Mouse (Mus musculus) lung, adult 18-20 months (tissue): Measurements from ENCODE around the gene Alkbh5.
A peak's percentile ranks its signal among the peaks of the same experiment; 100 is the strongest.
"Not testable (repeated sequence)": the region's sequence is repeated elsewhere in the genome, so short reads cannot be mapped to it uniquely, and the experiment has no call there.

Experiments used
- DNase-seq, 2 experiments: peaks; one replicate each; pipeline ENCODE4 v3.0.0; 2022; ENCODE audit warnings: mixed read lengths in 2 of 2

The Alkbh5 gene

DNA sequence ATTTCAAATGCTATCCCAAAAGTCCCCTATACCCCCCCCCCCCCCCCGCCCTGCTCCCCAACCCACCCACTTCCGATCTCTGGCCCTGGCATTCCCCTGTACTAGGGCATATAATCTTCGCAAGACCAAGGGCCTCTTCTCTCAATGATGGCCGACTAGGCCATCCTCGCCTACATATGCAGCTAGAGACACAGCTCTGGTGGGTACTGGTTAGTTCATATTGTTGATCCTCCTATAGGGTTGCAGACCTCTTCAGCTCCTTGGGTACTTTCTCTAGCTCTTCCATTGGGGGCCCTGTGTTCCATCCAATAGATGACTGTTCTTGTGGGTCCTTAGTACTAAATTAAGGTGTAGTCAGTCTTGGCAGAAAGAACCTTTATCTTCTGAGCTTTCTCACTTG is 7.0 kb downstream of the Alkbh5 start:
- not testable (repeated sequence) for DNase-seq

DNA sequence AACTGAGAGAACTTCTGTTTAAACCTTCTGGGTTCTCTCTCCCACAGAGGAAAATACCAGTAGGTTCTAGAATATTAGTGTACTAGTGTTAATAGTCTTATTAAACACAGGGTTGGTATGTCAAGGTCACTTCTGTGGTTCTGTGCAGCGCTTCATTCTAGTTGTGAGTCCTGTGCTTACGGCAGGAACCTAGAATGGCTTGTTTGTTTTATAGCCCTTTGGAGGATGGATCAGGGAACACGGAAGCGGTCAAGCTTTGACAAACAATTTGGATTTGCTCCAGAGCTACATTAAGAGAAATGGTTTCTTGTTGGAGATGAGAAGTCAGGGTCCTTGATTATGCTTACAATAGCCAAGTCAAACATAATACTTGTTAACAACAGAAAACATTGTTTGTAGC is 9.3 kb downstream of the Alkbh5 start:
- DNase-seq: peak in 1 of 2 experiments; percentile 18

DNA sequence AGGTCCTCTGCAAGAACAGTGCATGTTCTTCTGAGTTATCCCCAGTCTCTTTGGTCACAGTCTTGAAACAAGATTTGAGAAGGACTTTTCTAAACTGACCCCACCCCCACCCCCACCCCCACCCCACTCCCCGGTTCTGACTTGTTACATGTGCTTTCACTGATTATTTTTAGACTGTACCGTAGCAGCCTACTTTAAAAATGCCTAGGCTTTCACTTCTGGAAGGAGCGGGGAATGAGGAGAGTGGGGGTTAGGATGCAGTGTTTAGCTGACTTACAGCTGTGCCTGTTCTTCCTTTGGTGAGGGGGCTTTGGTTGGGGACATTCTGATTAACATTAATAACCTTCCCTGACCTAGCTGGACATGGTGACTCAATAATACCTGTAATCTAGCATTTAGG is 11.9 kb downstream of the Alkbh5 start:
- DNase-seq: no peak

DNA sequence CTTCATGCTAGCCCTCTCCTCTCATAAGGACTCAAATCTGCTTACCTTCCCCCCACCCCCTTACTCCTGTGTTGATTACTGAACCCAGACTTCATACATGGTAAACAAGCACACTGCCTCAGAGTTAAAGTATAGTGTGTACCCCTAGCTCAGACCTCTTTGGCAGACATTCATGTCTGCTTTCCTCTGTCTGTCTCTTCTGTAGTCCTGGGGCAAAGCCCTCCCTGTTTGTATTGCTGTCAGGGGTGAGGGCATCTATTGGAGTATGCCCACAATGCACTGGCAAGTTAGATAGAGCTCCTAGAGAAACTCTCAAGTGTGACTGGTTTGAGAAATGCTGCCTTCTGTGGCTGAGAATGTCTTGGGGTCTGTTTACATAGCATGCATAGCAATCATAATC is 16.9 kb downstream of the Alkbh5 start:
- DNase-seq: no peak

DNA sequence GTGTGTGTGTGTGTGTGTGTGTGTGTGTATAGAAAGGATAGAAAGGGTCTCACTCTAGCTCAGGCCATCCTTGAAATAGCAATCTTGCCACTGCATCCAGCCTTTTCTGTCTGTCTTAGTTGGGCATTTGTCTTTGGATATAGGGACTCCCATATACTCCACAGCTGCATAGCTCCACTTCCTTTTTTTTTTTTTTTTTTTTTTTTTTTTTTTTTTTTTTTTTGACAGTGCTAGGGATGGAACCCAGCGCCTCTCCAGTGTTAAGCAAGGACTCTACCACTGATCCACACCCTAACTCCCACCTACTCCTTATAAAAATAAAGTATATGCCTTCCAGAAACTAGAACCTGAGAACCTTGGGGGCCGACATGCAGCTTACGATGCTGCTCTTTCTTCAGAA is 21.5 kb downstream of the Alkbh5 start:
- DNase-seq: no peak

DNA sequence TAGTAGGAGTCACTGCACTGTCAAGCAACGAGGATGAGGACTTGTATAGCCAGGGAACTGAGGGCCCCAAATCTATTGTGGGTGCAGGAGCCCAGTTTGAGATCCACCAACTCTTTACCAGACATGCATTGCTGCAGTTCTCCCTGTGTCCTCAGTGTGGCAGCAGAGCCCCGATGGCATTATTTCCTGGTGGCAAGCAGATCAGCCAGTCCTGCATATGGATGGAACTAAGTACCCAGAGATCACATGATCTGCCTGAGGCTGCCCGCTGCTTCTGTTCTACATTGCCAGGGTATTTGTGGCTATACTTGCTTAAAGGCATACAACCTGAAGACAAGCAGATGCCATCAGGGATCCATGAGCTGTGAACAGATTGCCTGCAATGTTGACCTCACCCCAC is 23.2 kb downstream of the Alkbh5 start:
- peak; percentile 58 to 64 for DNase-seq

DNA sequence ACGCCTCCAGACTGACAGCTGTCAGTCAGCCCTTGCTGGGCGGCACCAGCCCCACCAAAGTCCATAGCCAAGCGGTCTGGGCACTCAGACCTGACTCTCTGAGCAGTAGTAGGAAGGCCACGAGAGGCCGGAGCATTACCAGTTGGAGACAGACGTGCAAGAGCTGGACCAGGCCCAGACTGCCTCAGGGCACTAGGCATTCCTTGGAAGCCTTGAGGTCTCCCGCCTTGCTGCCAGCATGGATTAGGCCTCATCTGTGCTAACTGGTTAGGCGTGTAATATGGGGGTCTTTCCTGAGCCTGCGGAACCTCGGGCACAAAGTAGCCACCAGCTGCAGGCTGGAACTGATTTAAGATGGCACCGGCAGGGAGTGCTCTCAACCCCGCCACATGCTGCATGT is 37.8 kb downstream of the Alkbh5 start:
- not testable (repeated sequence) for DNase-seq
